Mouse (Mus musculus) layer of hippocampus, adult 2 months (tissue): ENCODE measurements around the gene Gm10563. TPM values are rescaled to one million over a fixed set of nuclear protein-coding genes. Genes with fewer than 3 reads are reported as not detected.
A peak's percentile ranks its signal among the peaks of the same experiment; 100 is the strongest.

Experiments
- DNase-seq, 2 experiments: peaks; one replicate each; pipeline ENCODE4 v3.0.0; 2022; ENCODE audit warnings: low spot score in 2 of 2
- H3K27ac ChIP-seq: fragments of 200-600 bp; 2 replicates; pipeline ENCODE4 v1.8.1; 2022
- H3K4me3 ChIP-seq: fragments of 200-600 bp; 2 replicates; pipeline ENCODE4 v1.8.1; 2022; ENCODE audit warnings: mild to moderate bottlenecking
- CTCF ChIP-seq: fragments of 200-600 bp; conservative IDR thresholded peaks from 2 replicates; pipeline ENCODE4 v1.8.1; 2022; ENCODE audit warnings: antibody characterized with exemption, mild to moderate bottlenecking, moderate library complexity
- total RNA-seq, 2 experiments: library from RNA; stranded (reverse); gene quantifications; 2 replicates each; pipeline ENCODE4 v1.2.3; 2021

Gene Gm10563
- total RNA-seq, 2 experiments from 2014 or later: not detected

DNA sequence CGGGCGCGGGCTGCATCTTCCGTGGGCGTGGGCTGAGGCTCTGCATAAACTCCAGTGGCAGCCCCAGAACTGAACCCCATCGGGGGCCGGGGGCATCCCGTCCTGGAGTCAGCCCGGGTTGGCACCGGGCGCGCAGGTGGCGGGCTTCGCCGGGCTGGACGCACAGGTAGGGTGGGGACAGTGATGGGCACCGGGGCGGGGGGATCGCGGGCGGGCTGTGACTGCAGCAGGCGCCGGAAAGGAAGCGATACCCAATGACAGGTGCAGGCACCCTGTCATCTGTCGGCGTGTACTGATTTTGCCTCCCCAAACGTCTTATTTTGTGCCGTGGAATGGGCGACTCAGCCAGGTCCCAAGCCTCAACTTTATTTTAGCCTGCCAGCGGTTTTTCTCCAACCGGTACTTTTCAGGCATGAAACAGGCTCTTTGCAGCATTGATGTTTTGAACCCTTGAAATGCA is 43.2 kb downstream of the Gm10563 start:
- peak overlapping the region; percentile 82 for H3K4me3 ChIP-seq
- DNase-seq: peak in 1 of 2 experiments; percentile 7
- H3K27ac ChIP-seq: peak overlapping the region; percentile 100
- no peak for TF ChIP-seq CTCF

DNA sequence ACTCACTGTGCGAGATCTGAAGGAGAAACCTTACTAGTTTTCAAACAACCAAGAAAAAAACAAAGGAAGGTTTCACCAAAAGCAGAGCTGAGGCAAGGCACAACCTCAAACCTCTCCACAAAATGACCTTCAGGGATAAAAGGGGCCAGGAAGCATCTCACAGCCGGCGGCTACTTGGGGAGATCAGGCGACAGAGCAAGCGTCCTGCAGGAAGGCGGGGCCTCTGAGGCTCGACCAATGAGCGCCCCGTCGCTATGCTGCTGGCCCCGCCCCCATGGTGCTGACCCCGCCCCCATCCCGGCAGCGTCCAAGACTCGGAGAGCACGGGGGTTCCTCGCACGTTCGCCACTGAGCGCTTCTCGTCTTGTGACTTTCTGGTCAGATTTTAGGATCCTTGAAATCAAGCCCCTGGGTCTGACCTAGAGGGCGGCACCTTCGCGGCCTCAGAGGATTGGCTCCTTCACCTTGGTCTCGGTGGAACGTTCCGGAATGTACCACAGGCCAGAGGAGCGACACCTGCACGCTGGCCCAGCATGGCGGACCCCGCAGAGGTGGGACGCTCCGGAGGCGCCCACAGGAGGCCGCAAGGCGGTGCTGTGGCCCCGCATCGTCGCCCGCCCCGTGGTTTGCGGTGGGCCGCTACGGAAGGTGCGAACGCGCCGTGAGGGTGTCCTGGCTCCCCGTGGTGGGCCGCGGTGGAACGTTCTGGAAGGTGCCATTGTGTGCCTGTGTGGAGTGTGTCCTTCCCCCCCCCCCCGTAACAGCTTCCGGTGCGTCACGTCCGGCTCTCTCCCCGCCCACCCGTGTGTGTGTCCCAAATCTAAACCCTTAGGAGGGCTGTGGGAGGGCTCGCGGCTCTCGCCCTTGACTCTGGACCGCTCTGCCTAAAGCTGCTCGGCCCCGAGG is 43.9 kb downstream of the Gm10563 start, which contains the start of gene Slc35e2:
Gene Slc35e2, plus strand, starts transcription at position 326 of the 906 bp plus-strand sequence.
- Histone ChIP-seq H3K4me3 (peak within 1 kb of the TSS; percentile 82), H3K27ac (peak within 1 kb of the TSS; percentile 100)
- DNase-seq: peak; percentile 89 to 90
- peak; percentile 51 for TF ChIP-seq CTCF

DNA sequence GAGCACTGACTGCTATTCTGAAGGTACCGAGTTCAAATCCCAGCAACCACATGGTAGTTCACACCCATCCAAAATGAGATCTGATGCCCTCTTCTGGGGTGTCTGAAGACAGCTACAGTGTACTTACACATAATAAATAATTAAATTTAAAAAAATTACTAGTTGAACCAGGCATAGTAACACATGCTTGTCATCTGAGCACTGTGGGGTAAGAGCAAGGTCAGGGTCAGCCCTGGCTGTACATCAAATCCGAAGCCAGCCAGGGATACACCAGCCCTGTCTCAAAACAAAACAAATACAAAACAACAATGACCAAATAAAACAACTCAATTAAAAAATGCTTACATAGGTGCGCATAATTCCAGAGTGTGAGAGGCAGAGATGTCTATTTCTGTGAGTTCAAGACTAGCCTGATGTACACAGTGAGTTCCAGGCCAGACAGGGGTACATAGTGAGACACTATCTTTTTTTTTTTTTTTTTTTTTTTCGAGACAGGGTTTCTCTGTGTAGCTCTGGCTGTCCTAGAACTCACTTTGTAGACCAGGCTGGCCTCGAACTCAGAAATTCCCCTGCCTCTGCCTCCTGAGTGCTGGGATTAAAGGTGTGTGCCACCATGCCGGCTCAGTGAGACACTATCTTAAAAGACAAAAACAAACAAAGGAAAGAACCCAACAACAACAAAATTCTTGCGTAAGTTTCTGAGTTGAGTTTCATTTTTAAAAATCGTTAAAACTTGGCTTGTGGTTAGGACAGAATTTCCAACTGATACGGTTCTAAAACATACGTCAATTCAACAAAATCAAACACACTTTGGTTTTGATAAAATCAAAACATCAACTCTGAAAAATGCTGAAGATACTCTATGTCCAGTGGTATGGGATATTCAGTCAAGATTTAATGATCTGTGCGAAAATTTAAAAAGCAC is 45.0 kb downstream of the Gm10563 start:
- no peak for DNase-seq
- peak overlapping the region; percentile 100 for H3K27ac ChIP-seq
- peak overlapping the region; percentile 82 for H3K4me3 ChIP-seq
- peak; percentile 28 for TF ChIP-seq CTCF

DNA sequence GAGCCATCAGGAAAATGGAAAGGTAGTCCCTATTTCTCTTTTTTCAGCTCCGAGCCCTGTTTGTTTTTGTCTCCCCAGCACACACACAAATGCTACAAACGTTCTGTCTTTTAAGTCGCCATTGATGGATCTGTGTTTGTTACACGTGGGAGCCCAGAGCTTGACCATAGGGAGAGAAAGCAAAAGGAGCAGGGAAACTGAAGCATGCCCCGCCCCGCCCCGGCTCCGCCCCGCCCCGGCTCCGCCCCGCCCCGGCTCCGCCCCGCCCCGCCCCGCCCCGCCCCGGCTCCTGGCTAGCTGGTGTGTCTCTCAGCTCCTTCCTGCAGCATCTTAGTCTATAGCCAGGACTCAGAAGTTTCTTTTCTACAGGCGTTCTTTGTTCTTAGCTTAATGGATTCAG is 46.7 kb downstream of the Gm10563 start:
- no peak overlapping the region for H3K27ac ChIP-seq
- TF ChIP-seq CTCF: no peak
- H3K4me3 ChIP-seq: no peak overlapping the region
- DNase-seq: no peak

DNA sequence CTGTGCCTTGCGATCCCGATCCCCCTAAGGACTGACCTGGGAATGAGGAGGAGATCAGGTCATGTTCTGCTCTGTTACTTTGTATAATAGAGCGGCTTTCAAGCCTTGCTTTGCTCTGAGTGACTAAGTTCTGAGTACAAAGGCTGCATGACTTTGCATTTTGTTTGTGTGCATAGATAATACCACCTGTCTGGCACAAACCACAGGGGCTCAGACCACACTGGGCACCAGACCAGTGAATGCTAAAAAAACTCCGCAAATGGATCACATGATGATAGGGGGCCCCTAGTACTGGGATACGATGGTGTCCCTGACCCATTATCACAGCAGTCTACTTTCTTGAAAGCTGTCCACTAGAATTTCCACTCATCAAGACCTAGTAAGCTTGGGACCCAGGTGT is 48.6 kb downstream of the Gm10563 start:
- Histone ChIP-seq H3K4me3 (no peak overlapping the region), H3K27ac (no peak overlapping the region)
- TF ChIP-seq CTCF: no peak
- no peak for DNase-seq

DNA sequence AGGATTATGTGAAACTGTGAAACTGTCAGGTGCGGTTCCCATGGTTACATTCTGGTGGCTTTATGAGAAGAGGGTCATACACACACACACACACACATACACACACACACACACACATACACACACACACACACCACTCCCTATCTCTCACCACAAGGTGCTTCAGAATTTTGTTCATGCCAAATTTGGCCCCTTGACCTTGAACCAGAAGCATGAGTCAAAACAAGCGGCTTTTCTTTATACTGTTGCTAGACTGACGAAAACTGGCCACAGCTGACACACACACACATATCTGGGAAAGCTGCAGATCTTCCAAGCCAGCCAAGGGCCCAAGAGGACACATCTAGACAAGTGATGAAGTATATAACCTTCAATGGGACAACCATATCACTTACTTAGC is 49.4 kb downstream of the Gm10563 start:
- no peak for DNase-seq
- TF ChIP-seq CTCF: no peak
- H3K27ac ChIP-seq: no peak overlapping the region
- H3K4me3 ChIP-seq: no peak overlapping the region

DNA sequence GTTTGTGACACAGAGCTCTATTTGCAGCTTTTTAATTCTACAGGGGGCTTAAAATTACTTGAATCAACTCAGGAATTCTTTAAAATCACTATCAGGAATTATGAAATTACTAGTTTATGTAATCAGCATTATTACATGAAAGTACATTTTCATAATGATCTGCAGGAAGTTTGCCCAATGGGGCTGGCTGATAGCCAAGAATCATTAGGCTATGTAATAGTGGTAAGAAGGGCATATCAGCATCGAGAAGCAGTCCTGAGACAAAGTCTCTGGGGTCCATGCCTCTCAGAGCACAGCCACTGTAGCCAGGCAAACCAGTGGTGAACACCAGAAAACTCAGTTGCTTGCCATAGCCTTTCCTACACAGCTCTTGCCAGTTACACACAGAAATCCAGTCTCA is 51.4 kb downstream of the Gm10563 start:
- H3K27ac ChIP-seq: no peak overlapping the region
- no peak overlapping the region for H3K4me3 ChIP-seq
- DNase-seq: no peak
- TF ChIP-seq CTCF: no peak

DNA sequence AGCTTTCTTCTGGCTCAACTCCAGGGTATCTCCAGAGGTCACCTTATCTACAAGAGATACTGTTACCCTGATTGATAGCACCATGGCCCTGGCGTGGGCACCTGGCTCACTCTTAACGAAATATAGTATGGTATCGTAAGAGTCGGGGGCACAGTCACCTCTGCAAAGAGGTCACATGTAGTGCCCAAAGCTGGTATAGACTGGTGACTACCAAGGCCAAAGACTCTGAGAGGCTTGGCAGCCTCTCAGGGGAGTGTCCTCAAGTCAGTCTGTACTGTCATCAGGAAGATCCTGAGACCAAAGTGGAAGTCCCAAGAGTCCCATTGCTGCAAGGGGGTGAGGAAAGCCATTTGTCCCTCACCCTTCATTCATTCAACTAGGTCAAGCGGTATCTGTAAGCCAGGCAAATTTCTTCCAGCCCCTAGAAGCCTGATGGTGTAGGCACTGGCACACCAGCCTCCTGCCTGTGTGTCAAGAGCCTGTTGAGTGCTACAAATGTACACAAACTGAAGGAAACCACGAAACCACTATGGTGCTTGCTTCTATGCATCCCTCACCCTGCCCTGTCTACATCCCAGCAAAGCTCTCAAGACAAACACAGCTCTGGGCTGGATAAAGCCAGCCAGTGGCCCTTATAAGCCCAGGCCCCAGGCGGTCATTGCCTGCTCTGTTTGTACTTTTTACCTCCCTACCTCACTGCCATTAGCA is 54.0 kb downstream of the Gm10563 start:
- H3K27ac ChIP-seq: no peak overlapping the region
- no peak for DNase-seq
- TF ChIP-seq CTCF: no peak
- no peak overlapping the region for H3K4me3 ChIP-seq

DNA sequence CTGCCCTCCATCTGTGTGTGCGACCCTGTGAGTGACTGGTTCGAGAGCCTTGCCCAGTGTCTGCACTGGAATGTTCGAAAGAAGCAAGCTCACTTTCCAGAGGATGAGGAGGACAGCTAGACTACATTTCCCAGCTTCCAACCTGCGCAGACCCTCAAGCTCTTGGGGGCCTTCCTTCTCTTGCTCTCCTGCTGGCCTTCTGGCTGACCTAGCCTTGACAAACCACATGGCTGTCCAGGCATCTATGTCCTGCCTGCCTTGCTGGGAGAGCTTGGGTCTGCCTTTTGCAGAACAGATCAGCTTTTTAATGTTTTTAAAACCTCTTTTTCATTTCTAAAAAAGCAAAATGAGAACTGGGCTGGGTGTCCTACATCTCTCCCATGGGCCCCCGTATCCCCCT is 55.9 kb downstream of the Gm10563 start:
- no peak for TF ChIP-seq CTCF
- H3K4me3 ChIP-seq: no peak overlapping the region
- H3K27ac ChIP-seq: no peak overlapping the region
- DNase-seq: no peak

DNA sequence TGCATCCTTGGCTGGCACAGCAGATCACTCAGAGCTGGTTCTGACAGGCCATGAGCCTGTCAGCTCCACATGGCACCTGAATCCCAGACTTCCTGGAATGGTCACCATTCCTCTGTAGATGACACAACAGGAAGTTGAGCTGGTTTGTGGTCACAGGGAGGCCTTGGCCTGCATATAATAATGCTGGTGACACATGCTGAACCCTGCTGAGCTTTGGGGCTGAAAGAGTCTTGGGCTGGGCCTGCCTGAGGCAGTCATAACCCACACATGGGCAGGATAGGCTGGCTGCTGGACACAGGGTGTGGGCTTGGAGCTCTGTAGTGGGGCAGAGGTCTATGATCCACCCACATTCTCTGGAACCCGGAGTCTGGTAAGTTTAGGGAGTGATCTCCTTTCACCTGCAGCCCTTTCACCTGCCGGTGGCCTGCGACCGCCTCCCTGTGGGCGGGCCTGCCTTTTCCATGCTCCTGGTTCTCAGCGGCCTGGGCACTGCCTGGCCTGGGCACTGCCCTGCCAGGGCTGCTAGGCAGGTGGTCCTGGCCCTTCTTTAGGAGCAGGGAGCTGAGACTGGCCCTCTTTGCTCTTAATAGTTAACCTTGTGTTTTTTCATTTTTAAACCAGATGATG is 62.8 kb downstream of the Gm10563 start:
- DNase-seq: no peak
- Histone ChIP-seq H3K27ac (no peak overlapping the region), H3K4me3 (no peak overlapping the region)
- TF ChIP-seq CTCF: no peak

DNA sequence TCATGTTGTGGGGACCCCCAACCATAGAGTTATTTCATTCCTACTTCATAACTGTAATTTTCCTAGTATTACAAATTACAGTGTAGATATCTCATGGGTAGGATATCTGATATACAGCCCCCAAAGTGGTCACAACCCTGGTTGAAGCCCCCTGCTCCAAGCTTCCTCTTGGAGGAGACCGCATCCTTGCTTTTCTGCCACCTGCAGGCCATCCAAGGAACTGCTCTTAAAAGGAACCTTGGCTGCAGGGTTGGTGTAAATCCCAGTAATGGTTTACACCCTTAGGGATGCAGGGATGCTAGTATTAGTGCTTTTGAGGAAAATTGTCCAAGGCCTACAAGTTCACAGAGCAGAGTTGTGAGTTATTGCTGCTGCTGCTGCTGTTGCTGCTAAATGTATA is 64.8 kb downstream of the Gm10563 start:
- Histone ChIP-seq H3K27ac (no peak overlapping the region), H3K4me3 (no peak overlapping the region)
- peak; percentile 94 for TF ChIP-seq CTCF
- DNase-seq: peak in 1 of 2 experiments; percentile 72
